Mouse (Mus musculus): Measurements from ENCODE around the gene Camk2n1.

The Camk2n1 gene

DNA sequence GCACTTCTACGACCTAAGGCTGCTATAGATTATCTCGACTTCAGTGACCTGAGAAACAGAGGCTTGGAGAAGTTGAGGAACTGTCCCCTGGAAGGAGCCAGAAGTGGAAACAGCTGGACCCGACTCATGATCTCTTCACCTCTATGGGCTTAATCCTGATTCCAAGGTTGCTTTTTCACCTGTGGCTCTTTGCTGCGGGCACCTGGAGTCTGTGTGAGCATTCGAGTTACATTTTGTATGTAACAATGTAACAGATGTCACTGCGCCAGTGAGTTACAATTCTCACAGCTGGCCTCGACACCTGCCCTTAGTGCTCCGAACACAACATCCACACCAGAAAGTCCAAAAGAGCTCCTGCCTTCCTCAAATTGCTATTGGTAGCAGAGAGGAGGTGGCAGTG lies 11.3 kb downstream of the Camk2n1 start:
- DNase-seq, result no peak

GRCm38 (mm10) chr4:138466690-138467089 lies 12.6 kb downstream of the Camk2n1 start:
- DNase-seq, result no peak

DNA sequence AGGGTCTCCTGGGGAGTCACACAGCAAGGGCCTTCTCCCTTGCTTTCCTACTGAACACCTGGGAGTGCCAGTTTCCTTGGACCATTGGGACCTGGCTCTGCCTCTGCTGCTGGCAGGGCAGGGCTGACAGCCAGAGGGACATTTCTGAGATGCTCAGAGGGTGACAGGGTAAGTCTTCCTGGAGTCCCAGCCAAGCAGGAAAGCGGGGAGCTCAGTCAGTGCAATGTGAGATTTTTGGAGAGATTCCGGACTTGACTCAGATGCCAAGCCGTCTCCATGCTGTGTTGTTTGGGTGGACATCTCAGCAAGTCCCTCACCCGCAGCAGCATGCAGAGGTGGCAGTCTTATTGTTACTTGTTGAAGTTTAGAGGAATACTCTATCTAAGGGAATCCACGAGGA lies 13.3 kb downstream of the Camk2n1 start:
- DNase-seq, result no peak

DNA sequence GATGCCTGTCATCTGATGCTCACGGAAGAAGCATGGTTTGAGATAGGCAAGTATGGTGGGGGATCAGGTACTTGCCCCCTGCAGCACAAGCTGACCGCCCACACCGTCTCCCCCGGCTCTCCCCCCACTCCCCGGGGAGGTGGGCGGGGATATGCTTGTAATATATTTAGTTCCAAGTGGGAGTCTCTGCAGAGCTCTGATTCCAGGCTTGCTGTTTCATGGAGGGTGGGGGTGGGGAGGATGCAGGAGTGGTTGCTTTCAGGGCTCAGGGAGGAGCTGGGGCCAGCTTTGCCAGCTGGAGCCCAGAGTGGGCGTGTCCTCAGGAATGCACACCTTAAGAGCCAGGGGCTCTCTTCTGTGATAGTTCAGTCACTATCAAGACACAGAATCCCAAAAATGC lies 15.0 kb downstream of the Camk2n1 start:
- DNase-seq, result no peak

GRCm38 (mm10) chr4:138471241-138471640 lies 17.1 kb downstream of the Camk2n1 start:
- no peak for DNase-seq

GRCm38 (mm10) chr4:138479595-138479994 lies 25.5 kb downstream of the Camk2n1 start:
- DNase-seq, result no peak

DNA sequence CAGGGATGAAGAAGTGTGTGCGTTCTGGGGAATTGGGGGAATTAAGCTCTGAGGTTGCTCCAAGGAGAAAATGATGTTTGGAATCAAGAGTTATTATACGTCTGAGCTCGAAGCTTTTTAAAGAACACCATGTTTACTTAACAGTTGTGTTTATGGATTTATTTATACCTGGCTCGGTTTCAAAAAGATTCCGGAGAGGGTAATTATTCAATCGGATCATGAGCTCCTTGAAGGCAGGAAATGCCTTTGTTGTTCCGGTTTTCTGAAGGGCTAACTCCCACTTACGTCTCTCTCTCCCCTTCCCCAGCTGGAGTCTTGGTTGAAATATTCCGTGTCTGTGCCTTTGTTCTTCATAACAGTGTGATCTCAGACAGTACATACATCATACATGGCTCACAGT lies 26.8 kb downstream of the Camk2n1 start:
- DNase-seq, result no peak

GRCm38 (mm10) chr4:138482721-138483120 lies 28.6 kb downstream of the Camk2n1 start:
- no peak for DNase-seq

GRCm38 (mm10) chr4:138488241-138488640 lies 34.1 kb downstream of the Camk2n1 start:
- DNase-seq, result no peak

DNA sequence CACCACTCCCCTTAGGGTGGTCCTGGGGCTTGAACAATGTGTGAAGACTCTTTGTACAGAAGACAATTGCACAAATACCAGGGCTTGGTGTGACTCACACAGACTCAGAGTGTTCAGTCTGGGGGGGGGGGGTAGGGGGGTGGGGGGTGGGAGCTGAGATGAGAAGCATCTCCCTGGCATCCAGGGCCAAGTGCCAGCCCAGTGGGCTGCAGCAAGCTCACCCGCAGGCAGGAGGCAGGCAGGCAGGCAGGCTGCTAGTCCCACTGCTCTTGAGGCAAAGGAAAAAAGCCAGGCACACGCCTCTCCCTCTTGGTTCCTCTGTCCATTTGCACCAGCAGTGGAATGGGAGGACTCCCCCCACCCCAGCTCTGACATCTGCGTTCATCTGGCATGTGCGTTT lies 37.0 kb downstream of the Camk2n1 start:
- DNase-seq, result no peak

DNA sequence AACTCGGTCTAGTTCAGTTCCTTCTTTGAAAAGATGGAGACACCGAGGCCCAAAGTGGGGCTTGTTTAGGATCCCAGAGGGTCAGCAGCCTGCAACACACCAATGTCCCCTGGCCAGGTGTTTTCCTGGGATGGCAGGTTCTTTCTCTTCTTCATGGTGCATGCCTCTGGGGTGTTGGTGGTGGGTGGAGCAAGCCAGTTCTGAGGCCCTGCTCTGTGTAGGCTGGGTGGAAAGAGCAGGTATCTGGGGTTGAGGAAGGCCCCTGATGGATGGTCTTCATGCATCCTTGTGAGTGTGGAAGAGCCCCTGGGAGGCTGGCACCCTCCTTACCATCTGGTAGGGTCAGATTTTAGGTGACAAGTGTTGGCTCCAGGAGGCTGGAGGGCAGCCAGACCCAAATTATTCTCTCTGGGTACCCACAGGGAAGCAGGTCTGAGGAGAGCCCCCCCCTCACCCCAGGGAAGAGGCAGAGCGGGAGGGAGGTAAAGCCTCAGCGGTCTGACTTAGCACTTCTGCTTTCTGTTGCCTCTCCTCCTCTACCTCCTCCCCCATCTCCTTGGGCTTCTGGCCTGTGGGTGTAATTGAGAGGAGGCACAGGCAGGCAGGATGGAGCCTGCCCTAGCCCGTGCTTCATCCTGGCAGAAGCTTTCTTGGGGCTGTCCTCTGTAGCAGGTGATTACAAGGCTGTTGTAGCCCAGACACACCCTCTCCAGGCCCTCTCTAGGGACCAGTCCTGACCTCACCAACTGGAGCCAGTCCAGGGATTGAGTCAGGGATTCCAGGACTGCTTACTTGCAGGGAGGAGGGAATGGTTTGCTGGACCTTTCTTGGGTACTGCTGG lies 39.3 kb downstream of the Camk2n1 start:
- DNase-seq, result no peak

- DNase-seq, result no peak
Observed at GRCm38 (mm10) chr4:138494905-138495304, 40.8 kb downstream of the Camk2n1 start.

- DNase-seq, result no peak
Observed at GRCm38 (mm10) chr4:138495775-138496174, 41.7 kb downstream of the Camk2n1 start.

DNA sequence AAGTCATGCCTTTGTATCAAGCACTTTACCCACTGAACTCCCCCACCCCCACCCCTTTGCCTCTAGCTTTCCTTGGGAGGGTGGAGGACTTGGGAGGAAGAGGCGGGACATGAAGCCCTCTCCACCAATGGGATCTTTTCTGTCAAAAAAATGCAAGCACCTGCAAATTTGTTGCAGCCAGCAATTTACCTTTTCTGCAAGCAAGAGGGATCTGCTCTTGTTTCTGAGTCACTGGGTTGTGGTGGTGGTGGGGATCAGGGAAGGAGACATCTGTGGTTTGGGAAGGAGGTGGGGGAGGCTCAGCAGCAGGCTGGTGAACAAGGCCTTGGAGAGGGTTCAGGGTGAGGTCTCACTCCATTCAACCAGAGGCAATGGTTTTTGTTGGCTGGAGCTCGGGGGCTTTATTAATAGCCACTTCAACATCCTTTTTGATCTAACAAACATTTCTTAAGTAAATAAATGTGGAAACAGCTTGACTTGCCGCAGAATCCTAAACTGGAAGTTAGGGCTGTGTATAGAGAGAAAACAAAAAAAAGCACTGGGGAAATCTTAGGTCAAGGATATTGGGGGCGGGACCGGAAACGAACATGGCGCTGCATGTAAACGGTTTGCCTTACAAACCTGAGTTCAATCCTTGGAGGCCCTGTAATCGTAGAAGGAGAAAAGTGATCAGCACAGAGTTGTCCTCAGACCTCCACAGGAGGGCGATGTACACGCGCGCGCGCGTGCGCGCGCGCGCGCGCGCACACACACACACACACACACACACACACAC lies 42.8 kb downstream of the Camk2n1 start:
- DNase-seq, result no peak

GRCm38 (mm10) chr4:138499856-138500645 lies 45.9 kb downstream of the Camk2n1 start:
- DNase-seq, result no peak

GRCm38 (mm10) chr4:138501048-138501447 lies 46.9 kb downstream of the Camk2n1 start:
- no peak for DNase-seq

GRCm38 (mm10) chr4:138504632-138505101 lies 50.6 kb downstream of the Camk2n1 start:
- no peak for DNase-seq

GRCm38 (mm10) chr4:138505171-138505870 lies 51.2 kb downstream of the Camk2n1 start:
- peak; percentile 14 for DNase-seq

GRCm38 (mm10) chr4:138507903-138508302 lies 53.8 kb downstream of the Camk2n1 start:
- no peak for DNase-seq

All from thymus, postnatal 14 days (tissue).